Mouse (Mus musculus) heart, postnatal 14 days (tissue): ENCODE data around the gene Ulk3. TPM values are rescaled to one million over a fixed set of nuclear protein-coding genes. Genes with fewer than 3 reads are reported as not detected.
A peak's percentile ranks its signal among the peaks of the same experiment; 100 is the strongest.

ENCODE experiments used
- DNase-seq, 2 experiments: peaks; one replicate each; pipeline ENCODE4 v3.0.0; 2021 to 2022
- intact Hi-C: fragments of 180-260 bp; cut with DNase I; formaldehyde crosslinking; loops from one replicate; pipeline ENCODE4 v1.15.1; 2025
- total RNA-seq, 2 experiments: library from RNA; stranded (reverse); gene quantifications; 2 replicates each; pipeline ENCODE4 v1.2.3; 2021

Gene Ulk3
- total RNA-seq, 2 experiments from 2014 or later = 8.9 to 9.1 TPM

DNA sequence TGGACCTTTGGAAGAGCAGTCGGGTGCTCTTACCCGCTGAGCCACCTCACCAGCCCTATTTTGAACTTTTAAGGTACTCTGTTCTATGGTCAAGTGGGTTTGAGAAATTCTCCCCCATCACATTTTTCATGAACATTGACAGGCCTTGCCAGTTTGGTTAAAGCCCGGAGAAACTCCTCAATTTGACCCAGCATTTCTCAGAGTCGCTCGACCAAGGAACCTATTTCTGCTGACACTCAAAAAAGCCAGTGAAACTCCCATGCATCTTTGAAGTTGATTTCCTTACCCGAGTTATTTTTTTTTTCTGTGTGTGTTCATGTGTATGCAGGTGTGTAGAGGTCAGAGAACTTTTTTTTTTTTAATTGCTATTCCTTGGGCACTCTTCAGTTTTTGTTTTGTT is 24.6 kb upstream of the Ulk3 start:
- intact Hi-C loops = no loop called here

DNA sequence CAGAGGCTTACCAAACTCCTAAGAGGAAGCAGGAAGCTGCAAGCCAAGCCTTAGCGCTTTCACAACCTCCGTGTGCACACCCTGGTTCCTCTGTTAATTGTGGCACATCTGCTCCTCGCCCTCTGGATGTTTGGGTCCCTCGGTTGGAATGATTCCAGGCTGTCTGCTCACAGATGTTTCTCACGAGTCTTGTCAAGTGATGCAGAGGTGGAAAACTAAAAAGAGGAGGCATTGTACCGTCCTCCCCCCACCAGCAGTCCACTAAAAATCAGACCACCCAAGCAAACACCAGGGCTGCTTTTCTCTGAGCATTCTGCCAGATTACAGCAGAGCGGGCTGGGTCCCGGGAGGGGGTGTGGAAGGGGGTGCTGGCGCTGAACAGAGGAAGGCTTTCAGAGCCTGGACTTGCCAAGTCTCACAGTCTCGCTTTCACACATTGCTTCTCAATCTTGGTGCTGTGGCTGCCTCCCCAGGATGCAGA is 23.5 kb upstream of the Ulk3 start:
- DNase-seq = peak; percentile 46 to 66

More for the DNA sequence above, 24.6 kb upstream of the Ulk3 start:
- no peak for DNase-seq

DNA sequence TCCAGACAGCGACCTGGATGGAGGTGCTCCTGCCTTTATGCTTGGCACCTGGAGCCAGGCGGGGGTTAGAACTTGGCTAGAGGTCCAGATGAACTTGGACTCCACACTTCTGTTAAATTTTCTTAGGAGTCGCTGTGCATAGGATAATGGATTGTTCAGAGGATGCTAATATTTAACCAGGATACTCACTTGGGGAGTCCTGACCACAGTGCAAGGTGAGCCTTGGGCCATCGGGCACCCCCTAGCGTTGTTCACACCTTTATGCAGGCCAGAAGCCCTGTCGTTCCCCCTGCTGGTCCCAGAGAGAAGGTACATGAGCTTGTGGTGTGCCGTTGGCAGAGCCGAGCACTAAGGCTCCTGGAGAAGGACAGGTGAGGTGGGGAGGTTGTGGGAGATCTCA is 22.4 kb upstream of the Ulk3 start:
- intact Hi-C loops = no loop called here
- DNase-seq = no peak

More for the DNA sequence above, 23.5 kb upstream of the Ulk3 start:
- intact Hi-C loops = no loop called here

DNA sequence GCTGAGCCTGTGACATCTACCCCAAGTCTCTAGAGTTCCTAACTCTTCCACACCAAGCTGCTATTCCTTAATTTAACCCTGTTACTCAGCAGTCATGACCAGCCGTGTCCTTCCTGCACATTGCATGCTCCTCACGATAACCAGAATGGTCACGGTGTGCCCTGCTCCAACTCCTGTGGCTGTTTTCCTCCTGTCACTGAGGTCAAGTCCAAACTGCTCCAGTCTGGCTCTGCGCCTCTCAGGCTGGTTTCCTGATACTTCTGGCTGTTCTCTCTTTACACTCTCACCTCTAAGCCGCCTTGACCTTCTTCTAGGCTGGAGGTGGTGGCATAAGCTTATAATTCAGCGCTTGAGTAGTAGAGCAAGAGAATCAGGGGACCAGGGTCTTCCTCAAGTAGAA is 20.8 kb upstream of the Ulk3 start:
- DNase-seq = no peak
- intact Hi-C loops = no loop called here

DNA sequence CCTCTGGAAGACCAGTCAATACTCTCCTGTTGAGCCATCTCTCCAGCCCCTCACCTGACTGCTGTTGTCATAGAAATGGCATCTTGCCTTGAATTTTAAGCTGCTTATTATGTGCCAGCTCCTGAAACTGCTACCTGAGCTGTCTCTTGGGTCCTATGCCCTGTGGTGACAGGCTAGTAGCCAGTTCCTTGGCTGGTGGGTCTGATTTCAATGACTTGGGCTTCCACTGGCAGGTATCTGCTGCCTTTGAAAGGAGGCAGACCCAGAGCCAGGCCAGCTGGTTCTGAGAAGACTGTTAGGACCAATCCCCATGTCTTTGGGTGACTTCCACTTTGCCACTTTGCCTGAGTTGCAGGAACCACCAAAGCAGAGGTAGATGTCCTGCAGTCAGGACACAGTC is 14.9 kb upstream of the Ulk3 start:
- DNase-seq = no peak
- intact Hi-C loops = no loop called here

DNA sequence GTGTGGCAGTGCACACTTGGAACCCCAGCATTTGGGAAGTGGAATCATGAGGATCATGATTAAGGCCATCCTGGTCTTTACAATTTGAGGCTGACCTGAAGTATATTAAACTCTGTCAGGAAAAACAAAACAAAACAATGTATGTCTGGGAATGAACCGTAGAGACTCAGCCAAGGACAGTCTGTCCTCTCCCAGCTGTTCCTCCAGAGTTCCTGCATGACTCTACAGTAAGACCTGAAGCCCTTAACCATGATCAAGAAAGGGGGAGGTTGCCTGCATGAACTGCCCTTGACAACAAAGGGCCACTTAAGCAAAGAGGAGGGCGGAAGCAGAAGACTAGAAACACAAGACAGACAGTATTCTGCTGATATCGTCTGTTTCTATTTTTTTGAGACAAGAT is 13.7 kb upstream of the Ulk3 start:
- DNase-seq = no peak
- intact Hi-C loops = no loop called here

DNA sequence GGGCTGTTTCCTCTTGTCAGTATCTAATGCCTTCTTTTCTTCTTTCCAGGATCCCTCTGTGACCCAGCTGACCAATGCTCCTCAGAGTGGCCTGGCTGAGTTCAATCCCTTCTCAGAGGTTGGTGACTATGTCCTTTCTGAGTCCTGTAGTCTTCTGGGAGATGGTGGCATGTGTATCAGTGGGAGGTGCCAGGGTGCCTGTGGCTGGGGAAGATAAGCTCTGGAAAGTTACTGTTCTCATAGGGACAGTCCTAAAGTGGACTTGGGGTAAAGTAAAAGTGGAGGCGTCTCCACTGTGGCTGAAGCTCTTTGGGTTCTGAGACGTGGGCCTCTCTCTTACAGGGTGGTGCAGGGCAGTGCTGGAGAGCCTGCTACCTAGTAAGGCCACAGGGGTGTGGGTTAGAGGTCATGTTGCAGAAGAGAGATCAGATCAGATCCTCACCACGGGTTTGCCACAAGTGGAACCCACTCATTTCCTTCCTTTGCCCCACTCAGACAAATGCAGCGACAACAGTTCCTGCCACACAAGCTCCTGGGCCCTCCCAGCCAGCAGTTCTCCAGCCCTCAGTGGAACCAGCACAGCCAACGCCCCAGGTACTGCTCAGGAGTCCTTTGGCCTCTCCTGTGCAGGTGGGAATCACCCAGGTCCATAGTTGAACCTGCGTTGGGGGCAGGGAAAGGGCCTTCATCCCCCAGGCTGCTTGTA is 12.0 kb upstream of the Ulk3 start:
- intact Hi-C loops = no loop called here

DNA sequence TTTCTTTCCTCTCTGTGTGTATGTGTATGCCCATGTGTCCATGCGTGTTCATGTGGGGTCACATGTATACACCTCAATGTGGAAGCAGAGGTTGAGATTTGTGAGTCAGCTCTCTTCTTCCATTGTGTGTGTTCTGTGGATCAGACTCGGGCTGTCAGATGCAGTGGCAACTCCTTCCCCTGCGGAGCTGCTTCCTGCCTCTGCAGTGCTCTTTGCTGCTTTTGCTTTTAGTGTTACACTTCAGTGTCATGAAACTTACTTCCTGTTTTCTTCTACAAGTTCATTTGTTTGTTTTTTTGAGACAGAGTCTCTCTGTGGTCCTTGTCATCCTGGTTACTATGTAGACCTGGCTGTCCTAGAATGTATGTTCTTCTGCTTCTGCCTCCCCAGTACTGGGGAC is 4.3 kb upstream of the Ulk3 start:
- DNase-seq = no peak
- intact Hi-C loops = loop anchor here (5.0 kb wide), 1 partner anchor 33 kb away; the partner anchor contains the start of gene Mpi

More for the DNA sequence above, 12.0 kb upstream of the Ulk3 start:
- DNase-seq = no peak

DNA sequence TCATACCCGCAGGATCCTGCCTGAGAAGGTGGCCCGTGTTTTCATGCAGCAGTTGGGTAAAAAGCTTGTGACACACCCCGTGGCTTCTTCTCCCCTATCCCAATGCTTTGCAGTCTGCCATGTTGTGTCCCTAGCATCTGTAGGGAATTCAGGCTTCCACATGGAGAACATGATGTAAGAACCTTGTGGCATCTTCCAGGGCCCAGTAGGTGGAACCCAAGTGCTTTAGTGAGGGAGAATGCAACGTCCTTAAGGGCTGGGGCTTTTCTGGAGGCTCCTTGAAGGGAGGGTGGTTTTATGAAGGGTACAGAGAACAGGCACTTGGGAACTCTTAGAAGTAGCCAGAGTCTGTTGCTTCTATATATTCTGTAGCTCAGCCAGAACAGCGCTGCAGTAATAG is 1.5 kb downstream of the Ulk3 start:
- intact Hi-C loops = loop anchor here (5.0 kb wide), 1 partner anchor 62 kb away; the partner anchor contains the start of gene Csk
- no peak for DNase-seq

DNA sequence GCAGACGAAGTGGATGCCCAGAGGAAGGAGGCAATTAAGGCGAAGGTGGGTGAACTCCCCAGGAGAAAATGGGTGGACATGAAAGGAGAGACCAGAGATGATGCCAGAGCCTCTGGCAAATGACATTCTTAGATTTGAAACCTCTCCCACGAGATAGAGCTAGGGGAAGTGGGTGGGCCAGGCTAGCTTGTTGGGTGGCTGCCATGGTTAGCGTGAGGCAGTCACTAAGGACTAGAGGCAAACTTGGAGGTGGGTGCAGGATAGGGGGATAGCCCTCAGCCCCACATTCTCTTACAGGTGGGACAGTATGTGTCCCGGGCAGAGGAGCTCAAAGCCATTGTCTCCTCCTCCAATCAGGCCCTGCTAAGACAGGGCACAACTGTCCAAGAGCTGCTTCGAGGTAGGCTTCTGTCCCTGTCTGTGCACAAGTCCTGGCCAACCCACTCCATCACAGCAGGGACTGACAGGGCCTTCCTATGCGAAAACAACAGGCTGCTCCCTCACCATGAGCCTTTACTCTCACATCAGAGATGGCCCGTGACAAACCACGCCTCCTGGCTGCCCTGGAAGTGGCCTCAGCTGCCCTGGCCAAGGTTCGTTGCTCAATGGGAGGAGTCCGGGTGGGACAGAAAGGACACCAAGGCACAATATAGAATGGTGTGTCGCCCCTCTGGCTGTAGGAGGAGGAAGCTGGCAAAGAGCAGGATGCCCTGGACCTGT is 4.4 kb downstream of the Ulk3 start:
- intact Hi-C loops = loop anchor here (5.0 kb wide), 1 partner anchor 59 kb away; the partner anchor contains the start of gene Csk
- DNase-seq = no peak

DNA sequence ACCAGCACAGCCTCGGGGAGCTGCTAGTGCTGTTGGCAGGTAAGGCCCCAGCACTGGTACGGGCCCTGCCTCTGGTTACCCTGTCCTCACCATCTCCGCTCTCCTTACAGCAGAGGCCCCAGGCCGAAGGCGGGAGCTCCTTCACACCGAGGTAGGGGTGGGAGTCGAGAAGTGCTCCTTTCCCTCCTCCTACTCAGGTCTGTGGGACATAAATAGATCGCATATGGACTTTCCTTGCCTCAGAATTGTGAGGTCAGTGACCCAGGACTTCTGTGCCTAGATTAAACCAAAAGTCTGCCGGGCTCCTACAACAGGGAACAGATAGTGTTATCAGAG is 4.9 kb downstream of the Ulk3 start:
- no peak for DNase-seq
- intact Hi-C loops = loop anchor here (5.0 kb wide), 1 partner anchor 58 kb away; the partner anchor contains the start of gene Csk

DNA sequence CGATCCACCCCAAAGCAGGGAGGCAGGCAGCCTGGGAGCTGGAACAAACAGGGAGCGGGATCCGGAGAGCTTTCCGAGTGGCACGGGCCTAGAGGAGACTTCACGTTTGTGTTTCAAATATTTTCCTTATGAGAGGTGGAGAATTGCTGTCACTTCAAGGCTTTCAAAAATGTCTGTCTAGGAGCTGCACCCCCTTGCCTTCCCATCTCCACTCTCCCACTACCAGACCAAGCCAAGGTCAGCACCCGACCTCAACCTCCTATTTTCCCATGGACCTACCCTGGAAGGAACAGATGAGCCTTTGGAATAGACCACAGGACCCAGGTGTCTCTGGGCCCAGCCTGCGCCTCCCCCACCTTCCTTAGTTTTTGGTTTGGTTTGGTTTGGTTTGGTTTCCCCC is 8.0 kb downstream of the Ulk3 start:
- intact Hi-C loops = no loop called here
- DNase-seq = no peak

DNA sequence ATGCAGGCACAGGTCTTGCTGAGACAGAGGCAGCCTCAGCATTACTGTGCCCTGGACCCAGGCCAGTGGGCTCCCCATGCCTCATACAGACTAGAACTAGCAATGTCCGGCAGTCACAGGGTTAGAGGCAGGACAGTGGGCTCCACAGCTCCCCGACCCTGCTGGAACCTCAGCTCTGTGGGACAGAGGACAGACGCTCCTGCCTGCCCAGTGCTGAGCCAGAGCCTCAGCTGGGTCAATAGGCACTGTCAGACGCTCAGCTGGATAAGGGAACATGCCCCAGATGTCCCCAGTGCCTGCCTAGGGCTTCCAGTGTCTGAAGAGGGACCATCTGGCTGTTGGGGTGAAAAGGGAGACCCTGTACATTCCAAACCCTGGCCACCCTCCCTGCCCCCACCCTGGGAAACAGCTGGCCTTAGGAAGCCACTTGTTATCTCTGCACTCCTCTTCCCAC is 8.7 kb downstream of the Ulk3 start:
- no peak for DNase-seq
- intact Hi-C loops = no loop called here

DNA sequence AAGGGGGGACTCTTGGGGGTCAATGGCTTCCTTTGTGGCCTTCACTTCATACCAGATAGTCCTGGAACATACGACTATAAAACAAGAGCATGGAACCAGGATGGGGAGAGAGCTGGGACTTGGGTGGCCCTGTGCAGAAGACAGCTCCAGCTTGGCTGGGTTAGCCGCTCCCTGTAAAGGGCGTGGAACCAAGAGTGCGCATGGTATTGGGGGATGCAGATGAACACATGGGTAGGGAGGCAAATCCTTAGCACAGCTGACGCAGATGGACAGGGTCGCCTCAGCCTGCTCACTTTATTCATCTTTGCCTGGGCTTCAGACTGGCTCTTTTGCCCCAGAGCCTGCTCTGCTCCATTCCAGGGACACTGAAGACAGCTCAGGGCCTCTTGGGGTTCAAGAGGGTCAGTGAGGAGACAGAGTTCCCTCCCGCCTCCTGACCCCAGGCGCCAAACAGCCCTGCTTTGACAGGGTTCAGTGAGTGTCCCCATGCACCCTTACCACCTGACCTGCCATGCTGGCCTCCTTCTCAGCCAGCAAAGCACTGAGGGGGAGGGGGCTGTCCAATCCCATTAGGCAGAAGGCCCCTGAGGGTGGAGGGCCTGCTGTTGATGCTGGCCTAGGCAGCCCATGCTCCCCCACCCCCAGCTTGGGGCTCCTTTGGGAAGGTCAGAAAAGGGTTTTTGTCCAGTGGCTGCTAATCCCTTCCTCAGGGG is 9.8 kb downstream of the Ulk3 start:
- intact Hi-C loops = no loop called here
- no peak for DNase-seq

DNA sequence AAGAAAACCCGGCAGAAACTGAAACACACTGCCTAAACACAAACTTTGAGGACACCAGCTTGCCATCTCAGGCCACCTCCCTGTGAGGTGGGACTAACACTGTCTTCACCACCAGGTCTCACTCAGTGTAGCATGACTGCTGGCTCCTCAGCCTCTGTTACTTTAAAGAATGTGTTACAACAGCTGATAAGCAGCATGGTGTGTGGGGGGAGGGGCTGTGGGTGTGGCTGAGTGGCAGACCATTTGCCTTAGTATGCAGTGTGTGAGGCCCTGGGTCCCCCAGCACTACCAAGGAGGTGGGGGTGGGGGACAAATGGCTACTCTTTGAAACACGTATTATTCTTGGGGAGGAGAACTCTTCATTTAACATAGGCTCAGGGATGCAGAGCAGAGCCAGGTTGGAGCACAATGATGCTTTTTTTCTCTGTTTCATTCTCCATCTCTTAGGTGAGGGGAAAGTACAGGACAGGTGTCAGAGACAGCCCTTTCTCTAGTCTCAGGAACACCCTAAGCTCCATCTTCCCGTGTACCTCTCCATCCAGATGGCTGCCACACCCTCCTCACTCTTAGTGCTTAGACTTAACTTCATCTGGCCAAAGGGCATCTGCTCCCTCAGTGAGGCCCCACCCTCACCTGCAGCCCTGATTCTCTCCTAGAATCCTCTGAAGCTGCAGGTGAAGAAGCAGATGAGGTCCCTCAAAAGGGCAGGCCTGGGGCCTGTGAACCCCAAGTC is 11.5 kb downstream of the Ulk3 start:
- DNase-seq = no peak

DNA sequence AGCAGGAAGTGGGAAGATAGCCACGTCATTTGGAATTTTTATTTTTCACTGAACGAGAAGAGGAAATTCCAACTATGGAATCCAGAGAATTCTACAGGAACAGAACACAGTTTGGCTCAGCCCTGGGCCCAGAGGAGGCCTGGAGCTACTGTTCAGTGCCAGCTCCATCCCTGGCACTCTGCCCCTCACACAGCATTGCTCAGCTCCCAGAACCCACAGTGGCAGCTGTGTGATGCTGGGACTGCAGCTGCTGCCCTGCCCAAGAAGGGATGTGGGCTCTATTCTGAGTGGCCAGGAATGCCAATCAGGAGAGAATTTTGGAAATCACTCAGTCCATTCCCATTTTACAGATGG is 12.1 kb downstream of the Ulk3 start:
- DNase-seq = peak; percentile 25 to 31
- intact Hi-C loops = no loop called here

More for the DNA sequence above, 11.5 kb downstream of the Ulk3 start:
- intact Hi-C loops = no loop called here

DNA sequence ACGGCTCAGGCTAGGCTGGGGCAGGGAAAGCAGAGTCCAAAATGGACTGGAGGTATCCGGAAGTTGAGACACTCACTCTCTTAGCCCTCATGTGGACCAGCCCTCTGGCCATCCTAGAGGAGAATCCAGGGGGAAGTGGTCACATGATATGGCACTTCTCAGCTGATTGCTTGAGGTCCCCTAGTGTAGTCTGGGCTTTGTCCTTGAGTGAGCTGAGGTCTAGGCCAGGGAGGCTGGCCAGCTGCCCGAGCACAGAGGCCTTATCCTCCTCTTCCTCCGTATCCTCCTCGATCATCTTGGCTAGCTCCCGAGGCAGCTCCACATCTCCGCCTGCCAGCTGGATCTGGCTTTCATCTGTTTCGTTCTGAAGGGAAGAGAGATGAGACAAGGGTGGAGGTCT is 12.8 kb downstream of the Ulk3 start:
- intact Hi-C loops = no loop called here
- no peak for DNase-seq

DNA sequence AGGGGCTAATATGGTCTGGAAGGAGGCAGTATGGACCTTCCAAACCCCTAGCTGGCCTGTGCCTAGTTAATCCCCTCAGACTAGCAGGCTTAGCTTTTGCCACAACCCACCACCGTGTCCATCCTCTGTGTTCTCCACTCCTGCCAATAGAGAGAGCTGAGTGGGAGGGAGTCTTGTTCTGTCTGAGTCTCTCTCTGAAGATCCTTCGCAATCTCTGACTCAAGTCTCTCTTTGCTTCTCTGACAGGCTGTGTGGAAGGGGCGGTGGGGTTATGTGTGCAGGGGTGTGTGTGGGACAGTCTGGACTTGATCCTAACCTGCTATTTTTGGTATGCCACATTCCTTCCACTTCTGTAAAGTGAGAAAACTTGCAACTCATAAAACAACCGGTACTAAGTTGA is 15.6 kb downstream of the Ulk3 start:
- no peak for DNase-seq
- intact Hi-C loops = no loop called here

DNA sequence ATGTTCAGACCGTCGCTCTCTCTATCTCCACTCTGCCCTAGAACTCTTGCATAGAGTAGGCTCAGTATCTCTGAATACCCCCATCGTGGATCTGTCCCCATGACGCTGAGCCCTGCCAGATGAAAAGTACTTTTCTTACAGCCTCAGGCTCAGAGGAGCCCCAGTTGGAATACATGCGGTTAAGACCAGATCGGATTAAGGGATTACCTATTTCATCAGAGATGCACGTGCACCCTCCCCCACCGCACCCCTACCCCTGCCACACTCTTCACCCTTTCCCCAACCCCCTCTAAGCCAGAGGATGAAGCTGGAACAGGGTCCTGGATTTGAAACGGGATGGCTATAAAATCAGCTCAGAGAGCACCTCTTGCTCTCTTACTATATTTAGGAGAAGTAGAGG is 16.3 kb downstream of the Ulk3 start:
- intact Hi-C loops = no loop called here

DNA sequence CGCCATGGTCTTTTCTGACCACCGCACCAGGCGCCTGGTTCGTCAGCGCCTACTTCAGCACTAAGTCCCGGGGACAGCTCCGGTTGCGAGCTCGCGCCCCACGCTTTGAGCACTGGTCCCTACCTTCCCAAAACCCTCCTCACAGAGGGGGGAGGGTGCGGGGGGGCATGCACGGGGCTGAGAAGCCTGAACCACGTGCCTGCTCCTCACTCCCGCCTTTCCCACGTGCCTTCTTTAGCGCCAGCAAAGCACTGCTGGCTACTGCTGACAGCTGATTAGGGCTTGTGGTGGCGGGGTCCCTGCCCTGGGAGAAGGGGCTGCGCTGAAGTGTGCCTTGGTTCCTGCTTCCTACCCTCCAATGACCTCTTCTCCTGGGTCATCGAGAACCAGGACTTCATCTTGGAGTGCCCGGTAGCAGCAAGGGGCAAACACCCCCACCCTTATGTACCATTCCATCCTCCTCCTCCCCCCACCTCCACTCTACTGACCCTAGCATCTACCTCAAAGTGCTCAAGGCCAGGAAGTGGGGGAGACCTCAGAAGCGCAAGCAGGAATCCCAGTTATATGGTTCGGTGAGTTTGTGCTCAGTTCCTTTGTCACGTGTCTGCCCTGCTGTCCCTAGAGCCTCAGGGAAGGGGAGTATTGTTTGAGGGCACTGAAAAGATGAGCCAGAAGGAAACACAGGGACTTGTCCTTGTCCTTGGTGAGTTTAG is 17.0 kb downstream of the Ulk3 start, which contains the start of gene Cplx3:
TSS of gene Cplx3 (minus strand) at position 143 of the 713 bp plus-strand sequence.
- intact Hi-C loops = no loop called here

More for the DNA sequence above, 16.3 kb downstream of the Ulk3 start:
- DNase-seq = no peak

More for the DNA sequence above, 17.0 kb downstream of the Ulk3 start, which contains the start of gene Cplx3:
- peak; percentile 55 to 76 for DNase-seq
